Mouse (Mus musculus) kidney, adult 9 months (tissue): ENCODE measurements at regions not wholly inside any gene's neighbourhood (a gene's known extent, or its start where the extent isn't known, plus 50 kb on each side); places are given as distances from the start of the nearest gene placed in this dataset.

Source experiments
- DNase-seq: peaks from one replicate; pipeline ENCODE4 v3.0.0; 2022

DNA sequence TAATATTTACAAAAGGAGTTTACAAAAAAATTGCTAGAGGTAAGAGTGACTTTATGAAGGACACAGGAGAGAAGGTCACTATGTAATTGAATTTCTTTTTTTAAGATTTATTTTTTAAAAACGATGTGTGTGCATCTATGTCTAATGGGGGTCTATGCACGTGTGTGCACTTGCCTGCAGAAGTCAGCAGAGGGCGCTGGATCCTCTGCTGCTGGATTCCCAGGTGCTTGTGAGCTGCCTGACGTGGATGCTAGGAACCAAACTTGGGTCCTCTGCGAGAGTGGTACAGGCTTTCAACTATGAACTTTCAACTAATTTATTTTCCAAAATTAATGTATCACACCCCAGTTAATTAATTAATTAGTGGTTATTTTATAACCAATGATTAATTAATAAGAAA is 85.0 kb downstream of the Glrx3 start:
- no peak for DNase-seq

DNA sequence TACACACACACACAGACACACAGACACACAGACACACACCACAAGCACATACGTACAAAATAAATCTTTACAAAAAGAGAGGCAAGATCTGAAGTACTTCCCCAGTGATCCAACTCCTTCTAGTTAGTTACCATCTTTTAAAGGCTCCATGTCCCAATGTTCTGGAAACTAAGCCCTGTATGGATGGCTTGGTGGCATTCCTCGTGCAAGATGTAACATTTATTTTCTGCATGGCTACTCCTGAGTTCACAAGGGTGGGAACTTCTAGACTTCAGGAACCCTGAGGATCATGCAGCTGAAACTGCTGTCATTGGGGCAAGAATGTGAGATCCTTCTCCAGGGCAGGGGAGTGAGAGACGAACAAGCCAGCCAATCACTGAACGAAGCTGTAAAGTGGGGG is 96.1 kb downstream of the Glrx3 start:
- no peak for DNase-seq

DNA sequence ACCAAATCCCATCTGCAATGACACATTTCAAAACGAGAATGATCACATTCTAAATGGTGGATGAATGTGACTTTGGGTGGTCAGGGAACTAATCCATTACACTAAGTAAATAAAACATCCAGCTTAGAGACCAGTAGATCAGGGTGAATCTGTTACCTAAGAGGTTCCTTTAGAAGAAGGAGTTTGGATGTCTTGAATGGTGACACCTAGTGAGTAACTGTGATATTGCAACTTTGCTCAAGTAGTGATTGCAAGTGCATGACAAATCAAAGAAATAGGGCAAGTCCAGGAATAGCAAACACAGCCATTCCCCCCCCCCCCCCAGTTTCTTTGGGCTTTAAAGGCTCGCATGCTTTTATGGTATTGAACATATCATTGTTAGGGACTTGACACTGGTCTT is 112.6 kb downstream of the Glrx3 start:
- DNase-seq: peak; percentile 71

- DNase-seq: peak; percentile 23
Observed at GRCm38 (mm10) chr7:137552551-137553198, 115.3 kb downstream of the Glrx3 start.

- DNase-seq: no peak
Observed at GRCm38 (mm10) chr7:137555481-137555880, 118.1 kb downstream of the Glrx3 start.

- no peak for DNase-seq
Observed at GRCm38 (mm10) chr7:137557439-137557838, 120.0 kb downstream of the Glrx3 start.

GRCm38 (mm10) chr7:137558871-137559270 is 121.5 kb downstream of the Glrx3 start:
- no peak for DNase-seq

DNA sequence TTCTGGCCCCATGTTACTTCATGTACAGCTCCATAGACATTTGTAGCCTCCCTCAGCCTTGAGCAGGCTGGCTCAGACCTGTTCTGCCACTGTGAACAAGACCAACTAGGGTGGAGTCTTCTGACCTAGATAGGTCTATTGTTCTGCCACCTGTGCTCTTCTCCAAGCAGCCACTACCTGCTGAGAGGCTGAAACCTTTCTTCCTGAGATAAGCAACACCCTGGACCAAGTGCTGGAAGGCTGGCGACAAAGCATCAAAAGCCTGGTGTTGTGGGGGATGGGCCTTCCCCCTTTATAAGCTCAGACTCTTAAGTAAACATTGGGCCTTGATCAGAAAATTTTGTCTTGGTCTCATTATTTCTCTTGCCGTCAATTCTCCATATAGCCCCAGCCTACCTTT is 132.8 kb downstream of the Glrx3 start:
- DNase-seq: no peak

GRCm38 (mm10) chr7:137575491-137575890 is 138.1 kb downstream of the Glrx3 start:
- no peak for DNase-seq

DNA sequence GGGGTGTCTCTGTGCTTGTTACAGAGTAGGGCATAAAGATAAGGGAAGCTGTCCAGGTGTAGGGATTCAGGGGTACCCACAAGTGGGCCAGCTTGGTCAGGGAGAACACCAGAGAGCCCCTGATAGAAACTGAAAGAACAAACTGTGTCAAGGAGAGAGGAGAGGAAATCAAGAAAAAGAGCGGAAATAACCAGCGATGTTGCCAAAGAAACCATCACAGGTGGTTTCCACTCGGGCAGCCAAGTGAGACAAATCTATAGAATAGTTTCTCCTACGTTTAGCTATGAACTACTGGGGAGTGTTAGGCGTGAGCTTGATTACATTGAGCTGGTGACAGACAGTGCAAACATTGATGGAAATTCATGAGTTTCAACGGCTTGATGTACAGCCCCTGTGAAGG is 138.8 kb downstream of the Glrx3 start:
- no peak for DNase-seq

DNA sequence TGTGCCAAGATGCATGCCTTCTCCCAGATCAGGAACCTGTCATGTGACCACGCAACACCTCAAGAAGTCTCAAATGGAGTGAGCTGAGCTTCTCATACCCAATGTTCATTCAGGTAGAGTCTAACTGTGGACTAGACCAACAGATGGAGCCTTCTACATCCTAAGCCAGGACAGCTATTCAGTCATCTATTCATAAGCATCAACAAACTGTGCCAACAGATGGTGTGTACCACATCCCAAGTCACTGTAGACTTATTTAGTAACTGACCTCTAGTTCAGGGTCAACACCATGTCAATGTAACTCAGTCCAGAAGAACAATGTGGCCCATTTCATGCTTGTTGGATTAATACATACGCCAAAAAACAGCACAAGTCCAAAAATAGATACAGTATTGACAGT is 146.1 kb downstream of the Glrx3 start:
- DNase-seq: no peak

DNA sequence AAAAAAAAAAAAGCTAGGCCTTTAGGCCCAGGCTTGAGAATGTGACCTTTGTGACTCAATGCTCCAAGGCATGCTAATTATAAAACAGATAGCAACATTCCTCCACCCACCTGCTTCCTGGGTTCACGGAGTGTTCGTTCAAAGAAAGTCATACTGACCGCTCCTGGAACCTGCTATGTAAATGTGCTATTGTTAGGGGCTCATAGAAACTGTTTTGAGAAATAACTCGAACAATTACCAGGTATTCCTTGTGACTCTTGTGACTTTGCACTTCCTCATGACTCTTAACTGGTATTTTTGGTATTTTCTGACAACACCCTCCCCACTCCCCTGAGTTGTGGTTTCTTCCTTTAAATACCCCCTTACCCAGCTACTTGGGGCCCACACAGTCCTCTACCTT is 147.5 kb downstream of the Glrx3 start:
- peak; percentile 2 for DNase-seq

DNA sequence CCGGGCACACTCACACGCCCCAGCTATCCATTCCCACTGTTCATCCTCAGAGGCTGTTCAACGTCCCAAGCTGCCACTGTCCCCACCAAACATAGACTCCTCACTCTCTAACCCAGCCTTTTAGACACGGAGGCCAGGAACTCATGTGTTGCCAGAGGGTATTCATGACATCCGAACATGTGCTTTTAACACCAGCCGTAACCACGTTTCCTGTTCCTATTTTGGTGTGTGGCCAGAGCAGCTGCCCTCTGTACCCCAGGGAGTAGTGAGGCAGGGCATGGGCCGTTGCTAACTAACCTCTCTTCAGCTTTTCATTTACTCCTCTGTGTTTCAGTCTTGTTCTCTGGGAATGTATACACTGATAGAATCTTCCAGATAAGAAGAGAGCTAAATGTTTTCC is 156.2 kb downstream of the Glrx3 start:
- DNase-seq: peak; percentile 5

DNA sequence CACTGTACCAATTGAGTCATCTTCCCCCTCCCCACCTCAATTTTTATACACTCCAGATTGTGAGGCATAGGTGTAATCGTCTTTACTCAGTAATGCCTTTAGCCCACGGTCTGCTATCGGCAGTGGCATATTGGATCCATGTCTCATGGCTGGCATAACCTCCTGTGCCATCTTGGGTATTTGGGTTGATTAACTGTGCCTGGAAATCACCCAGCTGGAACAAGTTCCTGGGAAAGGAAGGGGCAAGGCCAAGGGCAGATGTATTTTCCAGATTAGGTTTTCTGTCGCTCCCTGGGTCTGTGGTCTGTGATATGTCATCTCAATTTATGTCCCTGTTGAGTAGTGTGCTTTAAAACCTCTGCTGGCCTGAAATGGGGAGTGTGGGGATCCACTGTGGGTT is 158.2 kb downstream of the Glrx3 start:
- no peak for DNase-seq

DNA sequence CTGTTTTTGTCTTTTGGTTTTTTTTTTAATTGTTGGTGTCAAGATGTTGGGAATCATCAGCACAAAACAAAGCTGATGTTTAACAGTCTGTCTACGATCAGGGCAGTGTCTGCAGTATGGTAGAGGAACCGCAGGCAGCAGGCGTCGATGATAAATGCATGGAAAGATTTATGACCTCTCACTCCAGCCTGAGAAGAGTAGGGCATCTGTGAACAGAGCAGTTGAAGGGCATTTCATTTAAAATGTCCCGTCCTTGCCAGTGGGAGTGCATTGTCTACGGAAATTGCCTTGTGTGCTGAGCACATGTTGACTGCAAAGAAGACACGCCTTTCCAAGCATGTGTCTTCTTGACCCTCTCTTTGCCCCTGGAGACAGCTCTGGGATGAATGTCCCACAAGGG is 158.7 kb downstream of the Glrx3 start:
- no peak for DNase-seq

- peak; percentile 70 for DNase-seq
Observed at GRCm38 (mm10) chr7:137603039-137603438, 165.6 kb downstream of the Glrx3 start.

DNA sequence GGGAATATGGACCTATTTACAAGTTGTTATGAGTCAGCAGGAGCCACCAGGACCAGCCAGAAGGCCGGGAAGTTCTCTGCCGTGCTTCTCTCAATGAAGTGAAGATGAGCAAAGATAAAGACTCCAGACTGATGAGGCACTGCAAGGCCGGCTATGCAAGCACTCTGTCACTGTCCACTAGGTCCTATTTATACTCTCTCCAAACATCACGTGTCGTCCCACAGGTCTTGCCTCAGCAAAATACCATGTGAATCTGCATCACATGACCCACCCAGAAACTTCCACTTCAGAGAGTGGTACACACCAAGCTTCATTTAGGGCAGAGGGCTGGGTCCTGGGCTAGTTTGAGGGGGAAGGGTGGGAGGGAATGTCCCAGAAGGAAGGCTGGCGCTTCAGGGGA is 172.3 kb downstream of the Glrx3 start:
- DNase-seq: no peak

GRCm38 (mm10) chr7:137611363-137611762 is 173.9 kb downstream of the Glrx3 start:
- DNase-seq: no peak

DNA sequence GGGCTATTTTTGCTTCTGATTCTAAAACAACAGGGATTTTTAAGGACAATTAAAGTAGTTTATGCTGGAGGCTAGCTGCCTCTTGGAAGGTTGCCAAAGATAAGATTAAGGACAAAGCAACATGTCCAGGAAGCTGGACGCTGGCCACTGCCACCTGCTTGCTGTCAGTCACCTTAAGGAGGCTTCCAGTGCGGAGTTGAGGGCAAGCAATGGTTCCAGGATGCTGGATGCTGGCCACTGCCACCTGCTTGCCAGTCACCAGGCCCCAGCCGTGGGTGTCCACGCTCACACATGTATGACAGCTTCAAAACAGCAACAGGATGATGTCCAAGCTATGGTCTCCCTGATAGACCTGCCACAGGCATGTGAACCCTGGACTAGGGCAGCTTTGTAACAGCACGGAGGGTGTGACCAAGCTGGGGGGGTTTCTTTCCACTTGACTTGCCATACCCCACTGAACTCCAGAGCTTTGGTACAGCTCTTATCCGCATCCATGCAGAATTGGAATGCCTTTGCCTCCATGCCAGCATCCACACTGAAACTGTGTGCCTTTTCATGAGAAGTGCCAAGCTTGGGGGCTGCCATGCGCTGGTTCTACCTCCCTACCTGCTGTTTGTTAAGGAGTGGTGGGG is 174.6 kb downstream of the Glrx3 start:
- DNase-seq: no peak

GRCm38 (mm10) chr7:137618406-137619133 is 181.2 kb downstream of the Glrx3 start:
- no peak for DNase-seq

- no peak for DNase-seq
Observed at GRCm38 (mm10) chr7:137619286-137619789, 181.9 kb downstream of the Glrx3 start.

GRCm38 (mm10) chr7:137628266-137628665 is 190.9 kb downstream of the Glrx3 start:
- no peak for DNase-seq

- no peak for DNase-seq
Observed at GRCm38 (mm10) chr7:137629540-137629939, 192.1 kb downstream of the Glrx3 start.

DNA sequence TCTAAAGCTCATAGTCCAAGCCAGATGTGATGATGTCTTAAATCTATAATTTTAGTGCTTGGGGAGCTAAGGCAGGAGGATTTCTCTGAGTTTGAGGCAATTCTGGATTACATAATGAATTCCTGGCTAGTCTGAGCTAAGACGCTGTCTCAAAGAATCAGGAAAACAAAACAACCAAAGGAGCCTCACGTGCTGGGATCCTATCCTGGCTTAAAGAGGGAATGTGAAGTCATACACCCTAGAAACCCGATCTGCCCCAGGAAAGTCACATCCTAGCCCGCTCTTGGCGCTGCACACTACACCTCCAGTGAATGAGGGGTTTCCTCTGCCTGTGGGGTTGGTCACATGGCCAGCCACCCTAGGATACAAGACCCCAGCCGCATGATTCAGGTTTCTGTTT is 211.2 kb downstream of the Glrx3 start:
- no peak for DNase-seq
